Mouse (Mus musculus): ENCODE results near the gene Sec14l1.

Gene Sec14l1

DNA sequence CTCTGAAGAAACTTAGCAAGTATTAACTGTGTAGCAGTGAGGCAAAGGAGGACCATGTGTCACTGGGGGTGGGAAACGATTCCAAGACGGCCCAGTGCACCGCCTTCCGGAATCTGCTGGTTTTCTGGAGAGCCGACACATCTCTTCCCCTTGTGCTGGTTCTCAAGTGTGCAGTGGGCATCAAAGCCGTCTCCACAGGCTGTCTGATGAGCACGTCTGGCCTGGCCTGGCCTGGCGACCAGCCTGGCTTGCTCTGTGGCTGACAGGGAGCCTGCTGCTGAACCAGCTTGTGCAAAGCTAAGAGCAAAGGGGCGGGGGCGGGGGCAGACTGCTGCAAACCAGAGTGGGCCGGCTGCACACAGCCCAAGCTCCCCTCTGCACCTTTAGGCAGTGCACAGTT, 14.5 kb downstream of the Sec14l1 start:
- peak; percentile 75 to 82 for DNase-seq

DNA sequence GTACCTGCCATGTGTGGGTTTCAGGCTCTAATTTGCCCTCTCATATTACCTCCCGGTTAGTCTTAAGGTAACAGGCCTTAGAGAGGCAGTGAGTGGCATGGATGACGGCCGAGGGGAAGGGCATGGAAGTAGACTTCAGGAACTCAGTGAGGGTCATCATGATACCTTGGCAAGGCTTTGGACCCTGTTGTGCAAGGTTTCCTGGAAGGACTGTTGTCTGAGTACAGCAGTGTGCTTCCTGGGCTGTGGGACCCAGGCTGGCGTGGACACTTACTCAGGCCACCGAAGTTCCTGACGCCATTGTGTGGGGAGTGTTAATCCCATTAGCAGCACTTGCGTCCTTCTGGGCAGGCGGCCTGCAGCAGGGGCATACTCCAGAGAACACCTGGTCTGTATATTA, 15.1 kb downstream of the Sec14l1 start:
- DNase-seq: no peak

DNA sequence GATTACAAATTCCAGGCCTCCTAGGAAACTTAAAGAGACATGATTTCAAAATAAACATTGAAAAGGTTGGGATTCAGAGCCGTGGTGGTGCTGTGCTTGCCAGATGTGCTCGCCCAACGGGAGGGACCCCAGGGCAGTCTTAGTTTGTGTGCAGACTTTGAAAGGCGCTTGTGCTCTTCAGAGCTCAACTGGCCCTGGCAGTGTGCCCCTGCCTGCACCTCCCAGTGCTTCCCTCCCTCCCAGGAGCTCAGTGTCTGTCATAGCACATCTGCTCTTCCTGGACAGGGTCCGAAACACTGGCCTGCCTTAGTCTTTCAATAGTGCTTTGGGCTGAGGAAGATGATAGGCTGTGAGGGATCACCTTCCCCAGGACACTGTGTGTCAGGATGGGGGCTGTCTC, 15.9 kb downstream of the Sec14l1 start:
- DNase-seq: no peak

DNA sequence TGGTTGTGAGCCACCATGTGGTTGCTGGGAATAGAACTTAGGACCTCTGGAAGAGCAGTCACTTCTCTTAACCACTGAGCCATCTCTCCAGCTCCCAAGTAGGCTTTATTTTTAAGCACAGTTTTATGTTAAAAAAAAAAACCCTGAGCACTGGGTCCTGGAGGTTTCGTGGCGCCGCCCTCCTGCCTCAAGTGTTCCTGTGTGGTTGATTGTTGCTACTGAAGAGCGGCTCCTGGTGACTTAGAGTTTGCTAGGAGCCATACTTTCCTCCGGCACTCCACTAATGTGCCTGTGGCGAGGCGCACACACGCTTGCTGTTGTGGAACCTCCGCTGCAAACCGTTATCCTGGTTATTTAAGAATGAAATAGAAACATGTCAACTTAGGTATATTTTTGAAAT, 16.5 kb downstream of the Sec14l1 start:
- DNase-seq: no peak

DNA sequence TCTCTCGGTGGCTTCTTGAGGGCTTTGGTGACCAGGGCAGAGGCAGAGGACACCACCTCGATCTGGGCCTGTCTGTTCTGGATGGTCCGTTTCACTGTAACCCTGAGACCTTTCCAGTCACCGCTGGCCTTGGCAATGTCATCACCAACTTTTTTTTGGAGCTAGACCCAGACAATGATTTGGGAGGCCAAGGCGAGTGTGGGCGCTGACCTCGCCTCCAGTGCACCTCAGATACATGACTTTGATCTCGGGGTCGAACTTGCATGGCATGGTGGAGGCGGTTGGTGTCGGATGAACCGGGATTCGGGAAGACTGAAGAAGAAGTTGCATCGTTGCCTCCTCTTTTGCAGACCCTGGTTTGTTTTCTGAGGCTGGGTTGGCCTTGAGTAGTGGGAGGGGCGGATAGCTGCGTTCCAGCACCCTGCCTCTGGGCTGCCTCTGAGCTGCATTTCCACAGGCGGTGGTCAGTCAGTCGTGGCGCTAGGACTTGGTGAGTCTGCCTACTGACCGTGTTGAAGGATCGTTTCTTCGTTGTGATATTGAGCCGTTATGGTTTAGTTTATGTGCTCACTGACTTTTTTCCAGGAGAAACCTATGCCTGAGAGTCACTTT, 19.9 kb downstream of the Sec14l1 start:
- no peak for DNase-seq

DNA sequence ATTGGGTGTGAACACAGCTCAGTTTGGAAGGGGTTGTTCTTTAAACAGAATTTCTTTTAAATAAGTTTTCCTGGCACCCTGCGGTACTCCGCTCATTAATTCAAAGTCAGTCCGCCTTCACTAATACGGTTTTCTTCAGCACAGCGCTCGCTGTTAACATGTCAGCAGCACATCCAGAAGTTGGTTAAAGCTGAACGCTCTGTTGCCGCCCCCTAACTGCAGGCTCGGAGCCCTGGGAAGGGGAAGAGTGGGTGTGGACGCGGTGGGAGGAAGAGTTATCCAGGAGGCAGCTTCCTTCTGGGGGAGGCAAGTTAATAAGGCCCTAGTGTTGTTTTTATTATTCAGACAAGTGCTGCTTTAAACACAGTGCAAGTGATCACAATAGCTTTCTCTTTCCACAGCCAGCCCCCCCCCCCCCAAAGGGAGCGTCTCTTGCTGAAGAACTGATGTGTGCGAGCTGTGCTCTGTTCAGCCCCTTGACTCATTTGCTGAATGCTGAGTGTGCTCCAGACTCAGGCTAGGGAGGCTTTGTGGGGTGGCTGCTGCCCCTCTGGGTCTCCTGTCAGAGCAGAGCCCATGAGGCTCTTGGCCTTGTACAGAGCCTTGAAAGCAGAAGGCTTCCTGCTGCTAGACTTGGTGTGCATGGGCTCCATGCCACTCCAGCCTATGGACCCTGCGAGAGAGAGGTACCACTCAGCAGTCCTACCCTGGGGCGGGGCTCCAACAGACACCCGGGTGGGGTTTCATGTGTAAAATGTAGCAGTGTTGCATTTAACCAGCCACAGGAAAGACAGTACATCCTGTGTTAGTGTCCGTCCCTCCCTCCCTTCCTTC, 20.7 kb downstream of the Sec14l1 start:
- peak in 1 of 2 experiments; percentile 32 for DNase-seq

DNA sequence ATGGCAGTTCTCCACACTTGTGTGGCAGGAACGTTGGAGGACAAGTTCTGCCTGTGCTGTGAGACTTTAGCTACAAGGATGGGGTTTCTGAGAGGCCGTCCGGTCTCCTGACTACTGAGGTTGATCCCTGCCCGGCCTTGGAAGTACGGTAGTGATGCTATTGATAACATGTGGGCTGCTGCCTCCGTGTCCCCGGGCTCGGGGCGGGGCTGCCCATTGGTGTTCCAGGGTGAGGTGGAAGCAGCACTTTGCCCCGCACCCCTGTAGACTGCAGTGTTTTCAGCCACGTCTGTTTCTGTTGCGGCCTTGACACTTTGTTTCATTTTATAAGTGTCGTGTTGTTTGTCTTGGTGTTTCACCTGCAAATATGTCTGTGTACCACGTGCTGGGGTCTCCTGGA, 21.9 kb downstream of the Sec14l1 start:
- DNase-seq: no peak

DNA sequence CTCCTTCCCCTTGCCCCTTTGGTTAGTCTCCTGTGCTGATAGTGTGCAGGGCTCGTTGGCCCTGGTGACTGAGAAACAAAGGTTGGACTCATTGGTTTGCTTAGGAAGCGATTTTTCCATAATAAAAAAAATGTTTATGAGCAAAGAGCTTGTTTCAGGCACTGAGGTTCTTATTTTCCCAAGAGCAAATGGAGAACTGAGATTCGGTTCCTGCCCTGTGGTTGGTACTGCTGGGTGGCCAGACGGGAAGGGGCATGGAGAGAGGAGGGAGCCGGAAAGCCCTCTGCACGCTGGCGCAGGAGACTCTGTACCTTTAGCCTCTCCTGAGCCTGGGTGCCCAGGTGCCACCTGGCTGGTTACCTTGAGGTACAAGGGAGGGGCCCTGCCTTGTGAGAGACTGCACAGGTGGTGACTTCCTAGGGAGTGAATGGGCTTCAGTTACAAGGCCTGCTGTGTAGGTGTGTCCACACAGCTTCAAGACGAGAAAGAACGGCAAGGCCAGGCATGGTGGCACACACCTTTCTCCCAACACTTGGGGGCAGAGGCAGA, 23.3 kb downstream of the Sec14l1 start:
- DNase-seq: peak in 1 of 2 experiments; percentile 37

DNA sequence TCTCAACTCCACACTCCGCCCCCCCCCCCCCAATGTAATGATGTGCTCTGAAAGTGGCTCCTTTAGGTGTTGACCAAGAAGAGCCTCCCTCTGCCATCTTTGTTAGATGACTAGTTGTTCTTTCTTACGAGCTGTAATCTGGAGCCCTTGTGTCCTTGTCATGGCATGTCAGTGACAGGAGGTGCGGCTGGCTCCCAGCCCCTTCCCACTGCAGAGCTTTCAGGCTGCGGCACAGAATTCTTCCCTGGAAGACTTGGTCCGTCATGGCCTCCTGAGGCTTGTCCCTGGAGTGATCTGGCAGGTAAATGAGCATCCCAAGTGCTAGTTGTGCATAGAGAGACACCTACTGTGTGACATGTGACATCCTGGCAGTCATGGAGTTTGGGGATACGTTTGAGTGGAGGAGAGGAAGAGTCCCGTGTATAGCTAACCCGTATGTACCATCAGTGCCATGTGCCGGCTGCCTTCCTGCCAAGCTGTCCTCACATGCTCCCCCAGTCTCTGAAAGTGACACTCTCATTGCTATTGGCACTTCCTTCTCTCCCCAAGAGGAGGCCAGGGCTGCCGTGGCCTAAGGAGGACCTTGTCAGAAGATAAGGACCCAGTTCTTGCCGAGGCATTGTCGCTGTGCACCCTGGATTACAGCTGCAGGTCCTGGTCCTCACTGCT, 24.0 kb downstream of the Sec14l1 start:
- peak; percentile 67 to 68 for DNase-seq

DNA sequence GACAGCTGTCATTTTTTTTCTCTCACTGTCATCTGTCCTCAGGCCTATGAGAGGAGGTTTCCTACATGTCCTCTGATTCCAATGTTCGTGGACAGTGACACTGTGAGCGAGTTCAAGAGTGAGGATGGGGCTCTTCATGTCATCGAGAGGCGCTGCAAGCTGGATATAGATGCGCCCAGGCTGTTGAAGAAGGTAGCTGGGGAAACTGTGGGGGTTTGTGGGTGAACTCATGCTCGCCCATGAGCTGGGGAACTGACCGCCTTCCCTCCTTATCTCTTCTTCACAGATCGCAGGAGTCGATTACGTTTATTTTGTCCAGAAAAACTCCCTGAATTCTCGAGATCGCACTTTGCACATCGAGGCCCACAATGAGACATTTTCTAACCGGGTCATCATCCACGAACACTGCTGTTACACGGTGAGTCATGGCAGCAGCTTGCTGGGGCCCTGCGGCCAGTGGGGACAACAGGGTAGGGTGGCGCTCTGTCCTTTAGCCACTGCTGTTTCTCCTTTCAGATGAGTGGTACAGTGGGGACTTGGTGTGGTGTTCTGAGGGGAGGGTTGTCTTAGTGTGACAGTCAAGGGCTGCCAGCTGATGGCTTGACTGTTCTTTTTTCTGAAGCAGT, 26.5 kb downstream of the Sec14l1 start:
- DNase-seq: no peak

DNA sequence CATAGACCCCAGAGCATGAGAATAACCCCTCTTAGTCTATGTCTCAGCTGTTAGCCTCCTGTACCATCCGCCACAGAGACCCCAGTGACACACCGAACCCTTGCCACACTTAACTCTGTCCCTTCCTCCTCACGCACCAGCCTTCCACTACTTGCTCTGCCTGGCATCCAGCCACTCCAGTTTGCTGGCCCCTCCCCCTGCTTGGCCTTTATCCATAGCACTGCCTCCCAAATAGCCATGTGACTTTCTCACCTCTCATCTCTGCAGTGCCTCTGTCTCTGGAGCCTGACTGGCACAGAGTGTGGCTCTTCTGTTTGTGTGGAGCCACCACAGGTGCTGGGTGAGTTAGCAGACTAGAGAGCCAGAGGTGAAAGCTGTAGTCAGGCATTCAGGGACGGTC, 27.5 kb downstream of the Sec14l1 start:
- DNase-seq: peak in 1 of 2 experiments; percentile 49

DNA sequence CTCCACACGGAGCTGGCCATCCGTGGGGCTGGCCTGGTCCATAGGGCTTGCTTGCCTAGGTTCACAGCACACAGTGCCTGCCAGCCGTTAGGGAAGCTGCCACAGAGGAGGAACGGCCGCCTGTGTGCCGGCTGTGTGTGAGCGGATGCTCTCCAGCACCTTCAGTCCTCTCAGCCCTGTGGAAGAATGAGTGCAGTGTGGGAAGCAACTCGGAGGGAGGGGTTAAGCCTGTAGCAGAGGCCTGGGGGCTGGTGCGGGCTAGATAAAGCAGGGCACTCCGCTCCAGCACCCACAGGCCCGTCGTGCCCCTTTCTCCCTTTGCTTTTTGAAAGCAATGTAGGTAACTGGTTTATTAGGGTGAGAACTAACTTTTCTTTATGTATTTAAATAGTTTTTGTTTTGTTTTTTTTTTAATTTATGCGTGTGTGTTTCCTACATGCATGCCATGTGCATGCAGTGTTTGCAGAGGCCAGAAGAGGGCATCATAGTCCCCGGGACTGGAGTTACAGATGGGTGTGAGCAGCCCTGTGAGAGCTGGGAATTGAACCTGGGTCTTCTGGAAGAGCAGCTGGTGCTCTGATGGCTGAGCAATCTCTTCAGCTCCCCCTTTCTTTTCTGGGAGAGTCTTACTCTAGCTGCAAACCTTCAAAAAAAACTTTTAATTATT, 30.6 kb downstream of the Sec14l1 start:
- peak in 1 of 2 experiments; percentile 46 for DNase-seq

DNA sequence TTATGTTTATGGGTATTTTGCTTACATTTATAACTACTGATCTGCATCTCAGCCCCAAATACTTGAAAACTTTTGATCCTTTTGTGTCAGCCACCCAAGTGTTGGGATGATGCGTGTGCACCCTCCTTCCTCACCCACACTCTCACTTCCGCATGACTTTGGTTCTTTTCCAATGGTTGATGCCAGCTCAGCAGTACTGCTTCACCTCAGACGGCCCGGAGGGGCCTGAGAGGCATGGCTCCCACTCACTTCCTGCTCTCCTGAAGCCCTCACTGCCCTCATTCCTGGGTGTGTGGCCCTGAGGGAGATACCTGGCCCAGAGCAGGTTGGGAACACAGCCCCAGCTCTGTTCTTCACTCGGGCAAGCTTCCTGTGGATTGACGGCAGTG, 31.1 kb downstream of the Sec14l1 start:
- no peak for DNase-seq

DNA sequence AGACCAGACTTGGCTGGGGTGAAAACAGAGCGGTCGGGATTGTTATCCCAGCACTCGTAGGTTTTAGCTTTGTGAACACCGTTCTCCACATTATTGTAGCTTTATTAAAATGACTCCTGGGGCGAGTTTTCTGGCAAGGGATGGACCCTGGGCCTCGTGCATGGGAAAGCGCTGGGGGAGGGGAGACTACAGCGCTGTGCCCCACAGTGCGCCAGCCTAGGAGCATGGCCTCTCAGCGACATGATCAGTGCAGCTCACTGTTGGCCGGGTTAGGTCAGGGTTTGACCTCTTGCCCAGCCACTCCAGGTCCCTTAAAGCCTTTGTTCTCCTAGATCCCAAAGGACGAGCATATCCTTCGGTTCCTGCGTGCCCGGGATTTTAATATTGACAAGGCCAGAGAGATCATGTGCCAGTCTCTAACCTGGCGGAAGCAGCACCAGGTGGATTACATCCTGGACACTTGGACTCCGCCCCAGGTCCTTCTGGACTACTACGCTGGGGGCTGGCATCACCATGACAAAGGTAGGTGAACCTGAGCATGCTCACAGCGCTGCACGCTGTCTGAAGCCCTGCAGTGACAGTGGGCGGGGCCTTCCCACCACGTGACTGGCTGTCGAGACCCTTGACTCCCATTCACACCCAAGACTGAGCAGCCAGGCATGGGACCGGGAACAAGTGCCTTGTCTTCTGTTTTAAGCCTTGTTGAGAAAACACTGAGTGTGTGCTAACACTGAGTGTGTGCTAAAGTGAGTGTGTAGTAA, 32.0 kb downstream of the Sec14l1 start:
- peak in 1 of 2 experiments; percentile 45 for DNase-seq

DNA sequence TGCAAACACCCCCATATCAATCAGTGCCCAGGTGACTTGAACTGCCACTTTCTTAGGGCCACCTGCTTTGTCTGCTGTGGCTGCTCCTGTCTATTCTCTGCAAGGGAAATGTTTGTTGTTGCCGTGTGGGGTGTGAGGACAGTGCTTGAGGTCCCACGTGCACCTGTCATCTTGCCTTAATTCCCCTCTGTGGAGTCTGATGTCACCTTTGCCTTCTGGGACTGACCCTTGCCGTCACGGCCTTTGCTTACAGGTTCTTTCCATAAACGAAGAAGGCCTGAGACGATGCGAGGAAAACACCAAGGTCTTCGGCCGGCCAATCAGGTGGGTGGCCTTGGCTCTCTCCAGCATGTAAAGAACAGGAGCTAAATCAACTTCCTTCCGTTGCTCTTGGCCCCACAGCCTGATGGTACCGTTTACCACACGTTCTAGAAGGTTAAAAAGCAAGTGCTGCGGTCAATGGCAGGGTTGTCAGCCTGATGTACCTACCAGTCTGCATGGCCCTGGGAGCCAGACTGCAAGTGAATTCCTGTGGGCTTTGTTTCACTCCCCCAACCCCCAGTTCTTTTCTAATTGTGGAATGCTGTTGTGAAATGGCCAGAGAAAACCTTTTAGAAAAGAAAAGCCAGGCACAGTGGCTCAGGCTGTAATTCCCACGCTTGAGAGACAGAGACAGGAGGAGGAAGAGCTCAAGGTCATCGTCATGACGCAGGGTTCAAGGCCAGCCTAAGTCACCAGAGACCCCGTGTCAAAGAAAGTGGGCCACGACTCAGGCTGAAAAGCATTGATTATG, 34.1 kb downstream of the Sec14l1 start:
- no peak for DNase-seq

DNA sequence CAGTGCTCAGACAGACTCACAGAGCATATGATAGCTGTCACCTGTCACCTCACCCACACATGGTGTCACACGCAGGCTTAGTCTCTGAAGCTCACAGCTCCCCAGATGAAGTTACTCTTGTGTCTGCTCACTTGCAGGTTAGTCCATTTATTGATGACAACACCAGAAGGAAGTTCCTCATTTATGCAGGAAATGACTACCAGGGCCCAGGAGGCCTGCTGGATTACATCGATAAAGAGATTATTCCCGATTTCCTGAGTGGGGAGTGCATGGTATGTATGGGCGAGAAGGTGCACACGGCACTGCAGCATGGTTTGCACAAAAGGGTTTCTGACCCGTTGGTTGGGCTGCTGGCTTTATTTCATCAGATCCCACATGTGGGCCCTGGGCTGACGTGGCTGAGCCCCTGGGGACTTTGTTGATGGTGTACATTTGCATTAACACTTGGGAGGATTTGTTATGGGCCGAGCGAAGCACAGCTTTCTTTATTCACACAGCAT, 35.5 kb downstream of the Sec14l1 start:
- DNase-seq: no peak

DNA sequence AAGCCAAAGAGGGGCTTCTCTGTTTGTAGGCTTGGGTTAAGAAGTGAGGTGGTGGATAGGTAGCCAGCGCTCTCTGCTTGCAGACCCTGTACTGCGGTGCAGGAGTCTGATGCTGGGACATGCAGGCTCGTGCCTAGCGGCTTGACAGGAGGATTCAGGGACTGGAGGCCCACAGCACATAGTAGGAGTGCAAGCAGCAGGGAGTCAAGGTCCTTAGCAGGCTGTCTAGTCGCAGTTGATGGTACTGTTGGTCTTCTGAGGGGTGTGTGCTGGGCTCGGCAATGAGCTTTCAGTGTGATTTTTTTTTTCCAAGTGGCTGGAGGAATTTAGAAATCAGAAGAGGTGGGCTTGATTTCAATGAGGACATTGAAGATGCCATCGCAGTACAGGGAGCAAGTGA, 36.5 kb downstream of the Sec14l1 start:
- DNase-seq: no peak

DNA sequence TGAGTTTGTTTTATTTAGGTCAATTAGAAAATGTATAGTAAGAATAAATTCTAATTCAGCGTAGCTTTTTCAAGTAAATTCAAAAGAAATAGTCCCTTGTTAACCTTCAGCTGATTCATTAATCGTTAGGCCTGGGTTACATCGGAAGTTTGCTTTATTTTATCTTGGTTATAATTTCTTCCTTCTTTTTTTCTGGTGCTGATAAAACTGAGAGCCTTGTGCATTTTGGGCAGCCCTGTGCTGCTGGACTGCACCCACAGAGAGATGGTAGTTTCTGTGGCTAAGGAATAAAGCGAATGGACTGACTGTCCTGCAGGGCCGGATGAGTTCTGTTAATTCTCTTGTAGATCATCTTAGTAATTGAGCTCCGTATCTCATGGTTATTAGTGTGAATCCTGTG, 37.6 kb downstream of the Sec14l1 start:
- no peak for DNase-seq

DNA sequence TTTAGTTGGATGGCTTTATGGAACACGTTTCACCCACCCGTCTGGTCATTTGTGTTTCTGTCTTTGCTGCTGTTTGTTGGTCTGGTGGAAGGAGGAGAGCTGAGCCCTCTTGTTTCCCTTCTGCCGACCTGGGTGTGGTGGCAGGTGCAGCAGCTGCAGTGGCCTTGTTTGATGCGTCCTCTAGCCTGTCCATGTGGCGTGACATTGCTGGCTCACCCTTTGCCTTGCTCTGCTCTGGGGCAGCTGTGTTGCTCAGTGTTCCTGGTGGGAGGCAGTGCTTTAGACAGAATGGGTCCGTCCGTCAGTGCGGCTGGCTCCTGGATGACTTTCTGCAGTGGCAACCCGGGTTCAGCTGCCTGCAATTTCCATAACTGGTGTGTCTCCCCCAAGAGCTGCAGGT, 38.6 kb downstream of the Sec14l1 start:
- no peak for DNase-seq

DNA sequence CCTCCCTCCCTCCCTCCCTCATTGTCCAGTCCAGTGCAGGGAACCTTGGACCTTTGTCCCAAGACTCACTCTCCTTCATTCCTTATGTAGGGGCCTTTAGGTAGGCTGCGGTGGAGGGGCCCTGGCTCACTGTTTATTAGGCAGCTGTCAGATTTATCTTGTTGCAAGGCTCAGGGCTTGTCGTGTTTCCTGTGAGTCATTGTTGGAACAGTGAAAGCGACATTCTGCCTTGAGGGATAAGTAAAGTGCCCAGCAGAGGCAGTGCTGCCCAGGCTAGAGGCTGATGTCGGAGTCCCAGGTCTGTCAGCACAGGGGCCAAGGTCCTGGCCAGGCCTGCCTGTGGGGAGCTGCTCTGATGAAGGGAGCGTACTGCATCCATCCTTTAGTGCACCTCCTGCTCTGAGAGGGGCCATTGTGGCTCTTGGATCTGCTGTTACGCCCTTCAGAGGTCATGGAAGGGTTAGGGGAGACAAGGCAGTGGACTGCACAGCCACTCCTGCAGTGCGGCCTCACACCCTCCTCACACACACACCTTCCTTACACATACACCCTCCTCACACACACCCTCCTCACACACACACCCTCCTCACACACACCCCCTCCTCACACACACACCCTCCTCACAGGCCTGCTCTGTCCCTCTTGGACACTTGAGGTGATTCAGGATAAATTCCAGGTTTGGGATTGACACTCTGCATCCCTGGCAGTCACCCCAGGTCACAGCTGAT, 39.3 kb downstream of the Sec14l1 start:
- DNase-seq: no peak

All from cerebellum, postnatal 14 days (tissue).